Mouse (Mus musculus): ENCODE data around the gene Slc30a2.

GRCm38 (mm10) chr4:134312341-134312740 lies 30.6 kb upstream of the Slc30a2 start:
- TF ChIP-seq CTCF (conservative IDR thresholded peaks at IDR 0.05; ENCODE audit: insufficient read depth, insufficient read length, low read depth, low read length), result no peak
- TF ChIP-seq POLR2A (IDR thresholded peaks at IDR 0.05; ENCODE audit: low read depth, low read length), result no peak
